Mouse (Mus musculus): ENCODE results near the gene Pdlim4.
"Not testable (repeated sequence)": the region's sequence is repeated elsewhere in the genome, so short reads cannot be mapped to it uniquely, and the experiment has no call there.

Pdlim4 gene

DNA sequence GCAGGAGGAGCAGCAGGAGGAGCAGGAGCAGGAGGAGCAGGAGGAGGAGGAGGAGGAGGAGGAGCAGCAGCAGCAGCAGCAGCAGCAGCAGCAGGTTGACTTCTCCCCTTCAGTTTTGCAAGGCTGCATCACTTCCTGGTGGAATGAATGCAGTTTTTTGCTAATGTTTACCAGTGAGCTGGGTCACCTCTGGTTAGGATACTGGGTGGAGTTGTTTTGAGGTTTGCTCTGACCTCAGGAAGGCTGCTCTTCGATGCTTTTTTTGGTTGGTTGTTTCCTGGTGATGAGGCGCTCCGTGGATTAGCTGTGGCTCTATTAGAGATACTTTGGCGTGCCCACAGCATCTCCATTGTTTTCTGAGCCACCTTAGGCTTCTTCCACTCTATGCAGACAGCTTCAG is 51.2 kb downstream of the Pdlim4 start:
- DNase-seq (ENCODE audit: low spot score): no peak

DNA sequence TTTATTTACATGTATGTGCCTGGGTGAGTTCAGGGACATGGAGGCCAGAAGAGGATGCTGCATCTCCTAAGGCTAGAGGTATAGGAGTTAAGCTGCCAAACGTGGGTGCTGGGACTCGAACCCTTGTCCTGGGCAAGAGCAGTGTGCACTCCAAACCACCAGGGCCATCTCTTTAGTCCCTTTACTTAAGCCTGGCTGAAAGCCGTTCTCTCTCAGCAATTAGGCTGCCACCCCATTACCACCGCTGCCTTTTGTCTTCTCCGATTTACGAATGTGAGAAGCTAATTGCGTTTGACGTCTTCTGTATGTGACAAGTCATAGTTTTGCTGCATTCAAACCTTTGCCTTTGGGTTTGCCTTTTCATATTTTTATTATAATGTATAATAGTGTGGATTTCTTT is 52.8 kb downstream of the Pdlim4 start:
- DNase-seq (ENCODE audit: low spot score): no peak

DNA sequence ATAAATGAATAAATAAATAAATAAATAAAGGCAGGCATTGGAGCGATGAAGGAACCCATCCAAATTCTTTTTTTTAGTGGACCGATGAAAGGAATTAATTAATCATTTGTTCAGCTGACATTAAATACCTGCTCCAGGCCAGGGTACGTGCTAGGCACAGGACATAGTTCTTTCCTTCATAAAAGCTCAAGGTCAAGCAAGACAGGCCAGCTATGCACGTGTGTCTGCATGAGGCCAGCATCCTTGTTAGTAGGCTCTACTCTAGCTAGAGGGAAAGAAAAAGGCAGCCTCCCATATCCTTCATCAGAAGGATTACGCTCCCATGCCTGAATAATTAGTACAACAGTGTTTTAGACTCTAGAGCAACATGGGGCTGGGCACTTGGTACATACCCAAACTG is 55.9 kb downstream of the Pdlim4 start:
- DNase-seq (ENCODE audit: low spot score): no peak

DNA sequence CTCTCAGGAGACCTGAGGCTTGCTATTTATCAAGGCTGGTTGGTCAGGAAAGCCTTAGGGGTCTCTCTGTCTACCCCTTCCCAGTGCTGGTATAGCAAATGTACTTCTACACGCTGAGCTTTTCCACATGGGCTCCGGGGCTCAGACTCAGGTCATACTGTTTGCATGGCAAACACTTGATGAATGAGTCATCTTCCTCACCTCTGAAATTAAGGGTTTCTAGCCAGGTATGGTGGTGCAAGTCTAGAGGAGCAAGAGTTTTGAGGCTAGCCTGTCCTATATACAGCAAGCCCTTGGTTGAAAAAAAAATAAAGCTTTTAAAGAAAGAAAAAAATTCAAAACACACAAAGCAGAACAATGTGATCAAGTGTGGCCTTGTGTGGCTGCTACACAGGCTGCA is 57.6 kb downstream of the Pdlim4 start:
- DNase-seq (ENCODE audit: low spot score): no peak

DNA sequence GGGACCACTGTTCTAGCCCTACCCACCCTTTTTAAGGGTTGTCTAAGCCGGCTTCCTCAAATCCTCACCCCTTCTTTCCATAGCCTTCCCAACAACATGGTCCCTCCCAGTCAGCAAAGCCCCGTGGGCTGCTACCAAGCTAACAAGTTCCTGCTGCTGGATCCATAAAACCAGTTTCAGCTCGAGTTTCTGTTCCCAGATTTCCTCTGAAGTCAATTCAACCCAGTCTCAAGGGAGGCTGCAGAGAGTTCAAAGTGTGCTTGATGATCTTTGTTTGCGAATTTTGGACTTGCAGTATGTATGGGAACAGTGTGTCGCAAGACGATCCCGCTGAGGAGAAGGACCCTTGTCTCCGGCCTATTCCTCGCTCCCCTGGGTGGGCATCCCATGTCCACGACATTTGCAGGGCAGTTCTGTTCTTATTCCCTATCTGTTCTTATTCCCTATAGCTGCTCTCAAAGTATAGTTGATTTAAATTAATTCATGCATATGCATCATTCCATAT is 60.3 kb downstream of the Pdlim4 start:
- no peak for DNase-seq (ENCODE audit: low spot score)

DNA sequence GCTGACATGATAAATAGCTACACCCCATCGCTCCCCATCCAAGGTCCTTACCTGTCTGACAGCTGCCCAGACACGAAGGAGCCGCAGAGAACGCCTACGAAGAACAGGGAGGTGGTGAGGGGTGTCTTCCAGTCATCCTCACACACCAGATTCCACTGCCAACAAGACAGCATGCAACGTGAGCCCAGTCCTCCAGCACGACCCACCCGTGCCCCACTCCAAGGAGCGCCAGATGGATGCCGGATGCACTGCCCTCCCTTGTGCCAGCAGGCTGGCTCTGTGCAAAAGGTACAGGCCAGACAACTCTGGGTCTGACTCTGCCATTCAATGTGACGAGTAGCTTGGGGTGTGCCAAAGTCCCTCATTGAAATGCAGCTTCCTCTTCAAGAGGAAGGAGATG is 61.1 kb downstream of the Pdlim4 start:
- DNase-seq (ENCODE audit: low spot score): no peak

DNA sequence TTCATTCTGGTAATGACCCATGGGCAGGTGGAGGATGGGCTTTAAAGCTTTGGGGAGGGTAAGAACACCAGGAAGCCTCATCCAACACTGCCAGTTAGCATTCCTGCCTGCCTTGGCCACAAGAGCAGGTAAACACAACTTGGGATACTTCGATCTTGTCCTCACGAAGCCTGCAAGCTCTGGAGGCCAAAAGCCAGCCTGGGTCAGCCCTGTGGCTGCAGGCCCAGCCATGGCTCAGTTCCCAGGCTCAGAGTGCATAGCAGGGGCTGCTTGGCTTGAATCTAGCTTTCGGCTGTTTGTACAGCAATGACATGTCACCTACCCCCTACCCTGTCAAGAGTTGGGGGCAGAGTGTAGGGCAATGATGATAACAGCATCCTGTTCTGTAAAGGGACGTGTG is 61.9 kb downstream of the Pdlim4 start:
- no peak for DNase-seq (ENCODE audit: low spot score)

DNA sequence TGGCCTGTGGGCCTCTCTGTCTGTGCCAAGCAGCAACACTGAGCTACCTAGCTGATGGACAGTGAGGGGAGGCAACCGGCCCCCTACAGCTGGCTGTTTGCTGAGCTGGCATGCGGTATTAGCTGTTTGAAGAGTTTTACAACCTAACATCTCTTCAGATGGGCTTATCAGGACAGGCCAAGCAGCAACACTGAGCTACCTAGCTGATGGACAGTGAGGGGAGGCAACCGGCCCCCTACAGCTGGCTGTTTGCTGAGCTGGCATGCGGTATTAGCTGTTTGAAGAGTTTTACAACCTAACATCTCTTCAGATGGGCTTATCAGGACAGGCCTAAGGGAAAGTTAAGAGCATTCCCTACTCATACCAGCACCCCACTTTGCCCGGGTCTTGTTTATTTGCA is 62.5 kb downstream of the Pdlim4 start:
- not testable (repeated sequence) for DNase-seq (ENCODE audit: low spot score)
